Mouse (Mus musculus): ENCODE data around the gene Sox5. TPM values are rescaled to one million over a fixed set of nuclear protein-coding genes. Genes with fewer than 3 reads are reported as not detected.

Gene Sox5
- polyA plus RNA-seq, 1 experiment from 2014 or later, result 22.9 TPM

DNA sequence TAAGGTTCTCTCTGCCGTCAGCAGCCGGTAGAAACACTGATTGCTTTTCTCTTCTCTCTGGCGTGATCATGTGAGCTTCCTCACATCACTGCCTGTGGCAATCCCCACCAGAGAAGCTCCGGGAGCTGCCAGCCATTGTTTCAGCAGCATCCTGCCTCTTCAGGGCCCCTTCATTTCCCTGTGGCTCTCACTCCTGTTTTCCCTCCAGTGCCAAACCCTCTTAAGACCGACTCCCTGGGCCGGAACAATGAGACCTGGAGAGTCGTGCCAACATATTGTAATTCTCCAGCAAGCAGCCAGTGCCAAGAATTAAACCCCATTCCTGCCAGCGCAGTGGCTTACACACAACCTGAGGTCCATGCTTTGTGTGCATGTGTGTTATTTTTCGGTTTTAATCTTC, 736.3 kb downstream of the Sox5 start:
- Histone ChIP-seq H3K27me3 (ENCODE audit: control insufficient read depth, insufficient read depth, low read depth, low read length) (no peaks in the 10 kb centered on the region), H3K4me3 (ENCODE audit: low read length) (no peak overlapping the region), H3K4me1 (replicated peaks; ENCODE audit: control insufficient read depth, insufficient read depth, low read length) (peaks cover 22% of the 10 kb centered on the region), H3K36me3 (ENCODE audit: control insufficient read depth, insufficient read depth, low read length) (no peaks in the 10 kb centered on the region), H3K27ac (ENCODE audit: low read length) (peak overlapping the region; percentile 0; the same call in 1 of the 2 replicates), H3K9me3 (ENCODE audit: control insufficient read depth, low read length) (no peaks in the 10 kb centered on the region), H3K9ac (ENCODE audit: low read length) (no peak overlapping the region), H3K4me2 (ENCODE audit: low read depth, low read length) (0 out of 2 replicates have a peak overlapping the region, but pooled peaks have one; percentile 11)
- ATAC-seq (ENCODE audit: low read depth), result peak; percentile 73
- WGBS, result 50% methylated on average over 9 of the region's 9 CpGs

- Histone ChIP-seq H3K4me2 (ENCODE audit: low read depth, low read length) (no peak overlapping the region), H3K9me3 (ENCODE audit: control insufficient read depth, low read length) (no peaks in the 10 kb centered on the region), H3K4me1 (replicated peaks; ENCODE audit: control insufficient read depth, insufficient read depth, low read length) (peaks cover 26% of the 10 kb centered on the region), H3K9ac (ENCODE audit: low read length) (no peak overlapping the region), H3K36me3 (ENCODE audit: control insufficient read depth, insufficient read depth, low read length) (no peaks in the 10 kb centered on the region), H3K27ac (ENCODE audit: low read length) (no peak overlapping the region; the same call in 1 of the 2 replicates), H3K4me3 (ENCODE audit: low read length) (no peak overlapping the region), H3K27me3 (ENCODE audit: control insufficient read depth, insufficient read depth, low read depth, low read length) (no peaks in the 10 kb centered on the region)
- 79% methylated on average over 3 of the region's 3 CpGs for WGBS
- no peak for ATAC-seq (ENCODE audit: low read depth)
These were observed 737.4 kb downstream of the Sox5 start for GRCm38 (mm10) chr6:144044381-144044780.

- Histone ChIP-seq H3K4me1 (replicated peaks; ENCODE audit: control insufficient read depth, insufficient read depth, low read length) (peaks cover 26% of the 10 kb centered on the region), H3K9me3 (ENCODE audit: control insufficient read depth, low read length) (no peaks in the 10 kb centered on the region), H3K27ac (ENCODE audit: low read length) (peak overlapping the region; percentile 75), H3K27me3 (ENCODE audit: control insufficient read depth, insufficient read depth, low read depth, low read length) (no peaks in the 10 kb centered on the region), H3K36me3 (ENCODE audit: control insufficient read depth, insufficient read depth, low read length) (no peaks in the 10 kb centered on the region), H3K4me3 (ENCODE audit: low read length) (no peak overlapping the region), H3K9ac (ENCODE audit: low read length) (no peak overlapping the region), H3K4me2 (ENCODE audit: low read depth, low read length) (0 out of 2 replicates have a peak overlapping the region, but pooled peaks have one; percentile 14)
- peak; percentile 37; the same call in 1 of the 2 replicates for ATAC-seq (ENCODE audit: low read depth)
- 40% methylated on average over 5 of the region's 5 CpGs for WGBS
These were observed 738.8 kb downstream of the Sox5 start for GRCm38 (mm10) chr6:144042936-144043335.

DNA sequence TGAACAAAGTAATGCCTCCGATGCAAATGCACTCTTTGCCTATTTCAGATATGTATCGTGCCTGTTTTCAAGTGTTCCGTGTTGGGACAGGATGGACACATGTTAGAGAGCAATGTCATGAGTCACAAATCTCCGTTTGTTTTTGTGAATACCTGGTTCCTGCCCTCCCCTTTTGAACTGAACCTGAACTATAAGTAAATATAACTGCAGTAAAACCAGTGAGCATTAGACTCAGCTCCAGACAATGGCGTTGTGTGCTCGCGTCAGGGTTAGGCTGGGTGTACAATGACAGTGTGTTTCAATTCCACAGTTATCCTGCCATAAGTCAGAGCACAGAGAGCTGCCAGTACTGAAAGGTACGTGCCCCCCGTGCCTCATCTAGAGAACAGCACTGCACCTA, 739.8 kb downstream of the Sox5 start:
- peak overlapping the region; percentile 15; the same call in 1 of the 2 replicates for H3K9ac ChIP-seq (ENCODE audit: low read length)
- no peaks in the 10 kb centered on the region for H3K27me3 ChIP-seq (ENCODE audit: control insufficient read depth, insufficient read depth, low read depth, low read length)
- H3K36me3 ChIP-seq (ENCODE audit: control insufficient read depth, insufficient read depth, low read length), result no peaks in the 10 kb centered on the region
- peaks cover 25% of the 10 kb centered on the region for H3K4me1 ChIP-seq (replicated peaks; ENCODE audit: control insufficient read depth, insufficient read depth, low read length)
- no peak for ATAC-seq (ENCODE audit: low read depth)
- H3K4me2 ChIP-seq (ENCODE audit: low read depth, low read length), result 0 out of 2 replicates have a peak overlapping the region, but pooled peaks have one; percentile 11
- WGBS, result 58% methylated on average over 9 of the region's 9 CpGs
- H3K9me3 ChIP-seq (ENCODE audit: control insufficient read depth, low read length), result no peaks in the 10 kb centered on the region
- peak overlapping the region; percentile 86 for H3K27ac ChIP-seq (ENCODE audit: low read length)
- H3K4me3 ChIP-seq (ENCODE audit: low read length), result no peak overlapping the region

DNA sequence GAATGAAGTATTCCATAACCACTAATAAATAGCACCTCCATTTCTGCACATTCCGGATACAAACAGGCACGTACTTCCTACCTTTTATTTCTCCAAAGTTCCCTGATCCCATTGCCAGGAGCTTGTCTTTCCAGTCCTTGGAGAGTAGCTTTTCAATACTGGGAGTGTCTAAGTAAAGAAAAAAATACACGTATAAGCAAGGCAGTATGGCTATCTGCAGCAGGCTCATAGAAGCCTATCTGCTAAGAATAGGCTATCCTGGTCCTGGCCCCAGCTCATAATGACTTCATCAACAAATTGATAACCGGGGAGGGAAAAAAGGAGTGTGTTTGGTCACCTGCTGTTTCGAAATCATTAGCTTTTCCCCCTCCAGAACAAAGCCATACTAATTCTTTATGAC, 740.6 kb downstream of the Sox5 start:
- WGBS, result 54% methylated on average over 5 of the region's 5 CpGs
- Histone ChIP-seq H3K27me3 (ENCODE audit: control insufficient read depth, insufficient read depth, low read depth, low read length) (no peaks in the 10 kb centered on the region), H3K27ac (ENCODE audit: low read length) (peak overlapping the region; percentile 62), H3K36me3 (ENCODE audit: control insufficient read depth, insufficient read depth, low read length) (no peaks in the 10 kb centered on the region), H3K9me3 (ENCODE audit: control insufficient read depth, low read length) (no peaks in the 10 kb centered on the region), H3K4me3 (ENCODE audit: low read length) (no peak overlapping the region), H3K4me2 (ENCODE audit: low read depth, low read length) (no peak overlapping the region), H3K4me1 (replicated peaks; ENCODE audit: control insufficient read depth, insufficient read depth, low read length) (peaks cover 17% of the 10 kb centered on the region), H3K9ac (ENCODE audit: low read length) (no peak overlapping the region)
- ATAC-seq (ENCODE audit: low read depth), result no peak

DNA sequence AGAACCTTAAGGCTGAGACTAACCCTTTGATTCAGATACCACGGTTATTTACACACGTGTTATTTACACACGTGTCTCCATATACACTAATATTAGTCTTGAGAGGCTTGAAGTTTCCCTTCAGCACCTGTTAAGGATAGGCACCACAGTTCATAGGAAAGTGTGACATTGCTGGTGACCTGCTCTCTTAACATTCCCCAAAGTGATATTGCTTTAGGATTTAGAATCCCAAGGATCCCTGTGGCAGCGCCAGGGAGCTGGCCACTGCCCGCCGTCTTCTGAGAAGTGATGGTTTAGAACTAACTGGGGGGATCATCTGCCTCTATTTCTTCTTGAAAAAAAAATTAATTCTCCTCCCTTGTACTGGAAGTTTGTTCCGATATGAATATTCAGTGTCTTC, 741.4 kb downstream of the Sox5 start:
- Histone ChIP-seq H3K9ac (ENCODE audit: low read length) (no peak overlapping the region), H3K4me2 (ENCODE audit: low read depth, low read length) (no peak overlapping the region), H3K9me3 (ENCODE audit: control insufficient read depth, low read length) (no peaks in the 10 kb centered on the region), H3K4me3 (ENCODE audit: low read length) (no peak overlapping the region), H3K36me3 (ENCODE audit: control insufficient read depth, insufficient read depth, low read length) (no peaks in the 10 kb centered on the region), H3K4me1 (replicated peaks; ENCODE audit: control insufficient read depth, insufficient read depth, low read length) (peaks cover 15% of the 10 kb centered on the region), H3K27ac (ENCODE audit: low read length) (no peak overlapping the region), H3K27me3 (ENCODE audit: control insufficient read depth, insufficient read depth, low read depth, low read length) (no peaks in the 10 kb centered on the region)
- whole genome bisulfite sequencing, result 82% methylated on average over 7 of the region's 7 CpGs
- ATAC-seq (ENCODE audit: low read depth), result no peak

GRCm38 (mm10) chr6:144039221-144039620, 742.6 kb downstream of the Sox5 start:
- Histone ChIP-seq H3K27me3 (ENCODE audit: control insufficient read depth, insufficient read depth, low read depth, low read length) (no peaks in the 10 kb centered on the region), H3K4me1 (replicated peaks; ENCODE audit: control insufficient read depth, insufficient read depth, low read length) (peaks cover 14% of the 10 kb centered on the region; the same call in 1 of the 2 replicates), H3K4me2 (ENCODE audit: low read depth, low read length) (no peak overlapping the region), H3K9ac (ENCODE audit: low read length) (no peak overlapping the region), H3K36me3 (ENCODE audit: control insufficient read depth, insufficient read depth, low read length) (no peaks in the 10 kb centered on the region), H3K4me3 (ENCODE audit: low read length) (no peak overlapping the region), H3K27ac (ENCODE audit: low read length) (peak overlapping the region; percentile 53), H3K9me3 (ENCODE audit: control insufficient read depth, low read length) (no peaks in the 10 kb centered on the region)
- 49% methylated on average over 7 of the region's 7 CpGs for WGBS
- no peak for ATAC-seq (ENCODE audit: low read depth)

DNA sequence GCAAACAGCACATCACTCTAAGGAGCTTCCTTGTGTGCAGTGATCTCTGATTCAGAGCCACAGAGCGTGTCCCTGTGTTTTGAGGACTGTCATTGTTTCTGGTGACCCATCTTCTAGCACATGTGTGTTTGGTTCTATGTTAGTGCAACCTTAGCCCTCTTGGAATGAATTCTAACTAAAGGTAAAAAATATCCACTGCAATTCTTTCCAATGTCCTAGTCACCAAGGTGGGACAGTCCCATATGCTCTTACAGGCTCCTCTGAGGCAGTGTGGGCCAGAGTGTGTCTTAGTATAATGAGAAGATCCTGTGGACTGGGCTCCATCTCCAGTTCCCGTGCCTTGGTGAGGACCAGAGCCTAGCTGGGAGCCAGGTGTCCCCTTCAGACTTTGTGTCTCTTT, 748.6 kb downstream of the Sox5 start:
- Histone ChIP-seq H3K9ac (ENCODE audit: low read length) (no peak overlapping the region), H3K27ac (ENCODE audit: low read length) (no peak overlapping the region), H3K9me3 (ENCODE audit: control insufficient read depth, low read length) (no peaks in the 10 kb centered on the region), H3K27me3 (ENCODE audit: control insufficient read depth, insufficient read depth, low read depth, low read length) (no peaks in the 10 kb centered on the region), H3K4me2 (ENCODE audit: low read depth, low read length) (no peak overlapping the region), H3K36me3 (ENCODE audit: control insufficient read depth, insufficient read depth, low read length) (no peaks in the 10 kb centered on the region), H3K4me3 (ENCODE audit: low read length) (no peak overlapping the region), H3K4me1 (replicated peaks; ENCODE audit: control insufficient read depth, insufficient read depth, low read length) (no peaks in the 10 kb centered on the region)
- 90% methylated on average over 2 of the region's 2 CpGs for WGBS
- no peak for ATAC-seq (ENCODE audit: low read depth)

- Histone ChIP-seq H3K4me1 (replicated peaks; ENCODE audit: control insufficient read depth, insufficient read depth, low read length) (no peaks in the 10 kb centered on the region), H3K9ac (ENCODE audit: low read length) (no peak overlapping the region), H3K9me3 (ENCODE audit: control insufficient read depth, low read length) (no peaks in the 10 kb centered on the region), H3K36me3 (ENCODE audit: control insufficient read depth, insufficient read depth, low read length) (no peaks in the 10 kb centered on the region), H3K27ac (ENCODE audit: low read length) (no peak overlapping the region), H3K27me3 (ENCODE audit: control insufficient read depth, insufficient read depth, low read depth, low read length) (no peaks in the 10 kb centered on the region), H3K4me2 (ENCODE audit: low read depth, low read length) (no peak overlapping the region), H3K4me3 (ENCODE audit: low read length) (no peak overlapping the region)
- ATAC-seq (ENCODE audit: low read depth), result no peak
These were observed 764.8 kb downstream of the Sox5 start for GRCm38 (mm10) chr6:144016929-144017328.
